Mouse (Mus musculus) midbrain, embryonic 12.5 days (tissue): Measurements from ENCODE around the gene Csk. TPM values are rescaled to one million over a fixed set of nuclear protein-coding genes. Genes with fewer than 3 reads are reported as not detected.
A peak's percentile ranks its signal among the peaks of the same experiment; 100 is the strongest.

Experiments
- ATAC-seq: fragments of 200-750 bp; cut with Nextera tagmentation; 2 replicates; pipeline ENCODE4 v1.8.0; 2017; ENCODE audit warnings: low read depth, moderate TSS enrichment, moderate library complexity; ENCODE audit not compliant: low FRiP score
- H3K27ac ChIP-seq: fragments of 300-500 bp; sonication (generic); replicated peaks from 2 replicates; pipeline ENCODE4 v1.5.1; 2016; ENCODE audit warnings: mild to moderate bottlenecking
- H3K27me3 ChIP-seq: fragments of 300-500 bp; sonication (generic); 2 replicates; pipeline ENCODE4 v1.6.1; 2016; ENCODE audit warnings: mild to moderate bottlenecking
- H3K36me3 ChIP-seq: fragments of 300-500 bp; sonication (generic); 2 replicates; pipeline ENCODE4 v1.6.1; 2016
- H3K4me1 ChIP-seq: fragments of 300-500 bp; sonication (generic); 2 replicates; pipeline ENCODE4 v1.6.1; 2016
- H3K4me2 ChIP-seq: fragments of 300-500 bp; sonication (generic); replicated peaks from 2 replicates; pipeline ENCODE4 v1.6.1; 2016; ENCODE audit warnings: mild to moderate bottlenecking, moderate library complexity
- H3K4me3 ChIP-seq: fragments of 300-500 bp; sonication (generic); 2 replicates; pipeline ENCODE4 v1.5.1; 2016; ENCODE audit warnings: mild to moderate bottlenecking
- H3K9ac ChIP-seq: fragments of 300-500 bp; sonication (generic); replicated peaks from 2 replicates; pipeline ENCODE4 v1.6.1; 2016; ENCODE audit warnings: mild to moderate bottlenecking, moderate library complexity
- H3K9me3 ChIP-seq: fragments of 300-500 bp; sonication (generic); 2 replicates; pipeline ENCODE4 v1.6.1; 2016; ENCODE audit warnings: mild to moderate bottlenecking
- WGBS: fragments of 180-500 bp; shearing (Covaris S2); methylation state at CpG from one replicate; pipeline ENCODE4 v1.1.7; 2016; 5-methylcytosine and 5-hydroxymethylcytosine counted together
- polyA plus RNA-seq: library from polyadenylated mRNA; unstranded; fragments of >200 nt; fragmentation: Nextera tagmentation; extraction: Ambion mirVana; gene quantifications from 2 replicates; pipeline ENCODE4 v1.2.1, GENCODE M21; 2016

The Csk gene
- polyA plus RNA-seq, 1 experiment from 2014 or later, result 40.0 TPM

GRCm38 (mm10) chr9:57597265-57597664 lies 56.2 kb downstream of the Csk start:
- Histone ChIP-seq H3K9me3 (no peaks in the 10 kb centered on the region), H3K27ac (peak overlapping the region; percentile 73), H3K9ac (no peak overlapping the region; the same call in 1 of the 2 replicates), H3K36me3 (peaks cover 13% of the 10 kb centered on the region), H3K4me2 (no peak overlapping the region), H3K27me3 (0 out of 2 replicates have a peak, but pooled peaks cover 7% of the 10 kb centered on the region), H3K4me3 (no peak overlapping the region), H3K4me1 (peaks cover 37% of the 10 kb centered on the region)
- ATAC-seq, result no peak
- WGBS, result 93% methylated on average over 8 of the region's 8 CpGs

GRCm38 (mm10) chr9:57594174-57594509 lies 59.3 kb downstream of the Csk start:
- H3K9ac ChIP-seq, result no peak overlapping the region
- ATAC-seq, result no peak
- no peak overlapping the region for H3K27ac ChIP-seq
- no peak overlapping the region for H3K4me3 ChIP-seq
- 0 out of 2 replicates have a peak, but pooled peaks cover 4% of the 10 kb centered on the region for H3K27me3 ChIP-seq
- peaks cover 25% of the 10 kb centered on the region for H3K4me1 ChIP-seq
- H3K9me3 ChIP-seq, result no peaks in the 10 kb centered on the region
- H3K36me3 ChIP-seq, result peaks cover 17% of the 10 kb centered on the region
- 79% methylated on average over 9 of the region's 9 CpGs for WGBS
- no peak overlapping the region for H3K4me2 ChIP-seq

DNA sequence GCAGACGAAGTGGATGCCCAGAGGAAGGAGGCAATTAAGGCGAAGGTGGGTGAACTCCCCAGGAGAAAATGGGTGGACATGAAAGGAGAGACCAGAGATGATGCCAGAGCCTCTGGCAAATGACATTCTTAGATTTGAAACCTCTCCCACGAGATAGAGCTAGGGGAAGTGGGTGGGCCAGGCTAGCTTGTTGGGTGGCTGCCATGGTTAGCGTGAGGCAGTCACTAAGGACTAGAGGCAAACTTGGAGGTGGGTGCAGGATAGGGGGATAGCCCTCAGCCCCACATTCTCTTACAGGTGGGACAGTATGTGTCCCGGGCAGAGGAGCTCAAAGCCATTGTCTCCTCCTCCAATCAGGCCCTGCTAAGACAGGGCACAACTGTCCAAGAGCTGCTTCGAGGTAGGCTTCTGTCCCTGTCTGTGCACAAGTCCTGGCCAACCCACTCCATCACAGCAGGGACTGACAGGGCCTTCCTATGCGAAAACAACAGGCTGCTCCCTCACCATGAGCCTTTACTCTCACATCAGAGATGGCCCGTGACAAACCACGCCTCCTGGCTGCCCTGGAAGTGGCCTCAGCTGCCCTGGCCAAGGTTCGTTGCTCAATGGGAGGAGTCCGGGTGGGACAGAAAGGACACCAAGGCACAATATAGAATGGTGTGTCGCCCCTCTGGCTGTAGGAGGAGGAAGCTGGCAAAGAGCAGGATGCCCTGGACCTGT lies 59.8 kb downstream of the Csk start:
- Histone ChIP-seq H3K27me3 (0 out of 2 replicates have a peak, but pooled peaks cover 4% of the 10 kb centered on the region), H3K9me3 (no peaks in the 10 kb centered on the region), H3K36me3 (peaks cover 17% of the 10 kb centered on the region), H3K9ac (no peak overlapping the region), H3K4me2 (no peak overlapping the region), H3K27ac (no peak overlapping the region), H3K4me1 (peaks cover 25% of the 10 kb centered on the region), H3K4me3 (no peak overlapping the region)
- 54% methylated on average over 12 of the region's 12 CpGs for WGBS
- ATAC-seq, result no peak

- H3K4me2 ChIP-seq, result peak overlapping the region; percentile 94; the same call in 1 of the 2 replicates
- ATAC-seq, result no peak
- H3K4me3 ChIP-seq, result no peak overlapping the region
- H3K27me3 ChIP-seq, result 0 out of 2 replicates have a peak, but pooled peaks cover 4% of the 10 kb centered on the region
- no peaks in the 10 kb centered on the region for H3K9me3 ChIP-seq
- 30% methylated on average over 5 of the region's 5 CpGs for WGBS
- H3K27ac ChIP-seq, result no peak overlapping the region
- H3K36me3 ChIP-seq, result peaks cover 25% of the 10 kb centered on the region
- peaks cover 13% of the 10 kb centered on the region for H3K4me1 ChIP-seq
- no peak overlapping the region for H3K9ac ChIP-seq
Measured at GRCm38 (mm10) chr9:57590726-57591125, 62.7 kb downstream of the Csk start.

DNA sequence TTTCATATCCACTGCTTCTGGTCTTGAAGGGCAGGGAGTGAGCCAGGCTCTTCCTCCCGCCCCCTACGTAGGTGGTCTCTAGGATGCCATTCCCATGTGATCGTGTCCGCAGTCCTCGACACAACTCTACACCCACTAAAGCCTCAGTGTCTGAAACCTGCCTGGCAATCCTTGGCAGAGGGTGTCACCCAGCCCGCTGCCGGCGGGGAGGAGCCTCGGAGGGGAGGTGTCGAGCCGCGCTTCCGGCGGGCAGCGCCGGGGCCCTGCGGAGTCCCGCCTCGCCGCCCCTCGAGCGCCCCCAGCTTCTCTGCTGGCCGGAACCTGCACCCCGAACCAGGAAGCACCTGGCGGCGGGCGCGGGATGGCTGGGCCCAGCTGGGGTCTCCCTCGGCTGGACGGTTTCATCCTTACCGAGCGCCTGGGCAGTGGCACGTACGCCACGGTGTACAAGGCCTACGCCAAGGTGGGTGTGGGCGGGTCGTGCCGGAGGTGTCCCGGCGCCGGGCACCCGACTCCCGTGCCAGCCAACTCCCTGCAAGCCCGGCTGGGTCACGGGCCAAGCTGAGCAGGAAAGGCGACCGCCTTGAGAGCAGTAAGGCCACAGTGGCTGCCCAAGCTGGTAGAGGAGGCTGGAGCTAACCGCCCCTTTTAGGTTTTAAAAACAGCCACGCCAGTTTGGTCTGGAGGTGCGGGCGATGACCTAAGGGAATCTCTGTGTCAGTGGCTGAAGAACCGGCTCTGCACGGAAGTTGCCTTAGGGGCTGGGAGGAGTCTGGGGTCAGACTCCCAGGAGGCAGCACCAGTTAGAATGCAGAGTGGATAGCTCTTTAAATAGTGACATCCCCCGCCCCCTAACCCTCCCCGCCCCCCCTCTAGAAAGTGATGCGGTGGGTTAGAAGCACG lies 64.0 kb downstream of the Csk start, which contains the start of gene Ulk3:
Gene Ulk3 (plus strand): TSS at position 229 of the 903 bp plus-strand sequence.
- Histone ChIP-seq H3K4me2 (peak within 1 kb of the TSS; percentile 94), H3K27me3 (no peaks in the 10 kb centered on the region), H3K27ac (peak within 1 kb of the TSS; percentile 70), H3K4me3 (peak within 1 kb of the TSS; percentile 80), H3K9ac (peak within 1 kb of the TSS; percentile 86), H3K36me3 (peaks cover 23% of the 10 kb centered on the region), H3K4me1 (peaks cover 13% of the 10 kb centered on the region), H3K9me3 (no peaks in the 10 kb centered on the region)
- peak; percentile 82 for ATAC-seq
- 1% methylated on average over 58 of the region's 58 CpGs for WGBS

GRCm38 (mm10) chr9:57584991-57585390 lies 68.4 kb downstream of the Csk start:
- H3K4me3 ChIP-seq, result no peak overlapping the region
- no peak overlapping the region for H3K27ac ChIP-seq
- H3K9ac ChIP-seq, result no peak overlapping the region
- H3K27me3 ChIP-seq, result no peaks in the 10 kb centered on the region
- H3K36me3 ChIP-seq, result peaks cover 60% of the 10 kb centered on the region
- no peak overlapping the region for H3K4me2 ChIP-seq
- H3K9me3 ChIP-seq, result no peaks in the 10 kb centered on the region
- 85% methylated on average over 3 of the region's 3 CpGs for WGBS
- no peak for ATAC-seq
- peaks cover 8% of the 10 kb centered on the region for H3K4me1 ChIP-seq

- peaks cover 69% of the 10 kb centered on the region for H3K36me3 ChIP-seq
- 84% methylated on average over 6 of the region's 6 CpGs for WGBS
Measured at GRCm38 (mm10) chr9:57577144-57577849, 76.1 kb downstream of the Csk start.

More at GRCm38 (mm10) chr9:57577144-57577849, 76.1 kb downstream of the Csk start:
- H3K4me3 ChIP-seq, result no peak overlapping the region
- H3K27ac ChIP-seq, result no peak overlapping the region
- ATAC-seq, result no peak
- H3K27me3 ChIP-seq, result no peaks in the 10 kb centered on the region
- H3K9me3 ChIP-seq, result no peaks in the 10 kb centered on the region
- no peak overlapping the region for H3K4me2 ChIP-seq
- H3K4me1 ChIP-seq, result no peaks in the 10 kb centered on the region
- H3K9ac ChIP-seq, result no peak overlapping the region

Other genes with a start within 250 kb of the Csk start
- 21.9 and 23.3 TPM in 2 replicates for gene Ppcdc, start 213.5 kb downstream of the Csk start, polyA plus RNA-seq
- gene Scamp5, start 185.6 kb downstream of the Csk start, polyA plus RNA-seq, result 48.6 and 49.8 TPM in 2 replicates
- gene Rpp25, start 149.6 kb downstream of the Csk start, polyA plus RNA-seq, result 13.8 and 17.0 TPM in 2 replicates
- 705 and 706 TPM in 2 replicates for gene Cox5a, start 132.4 kb downstream of the Csk start, polyA plus RNA-seq
- gene Fam219b, start 116.1 kb downstream of the Csk start, polyA plus RNA-seq, result 21.0 TPM in 2 replicates
- 65.7 and 67.3 TPM in 2 replicates for gene Mpi, start 100.9 kb downstream of the Csk start, polyA plus RNA-seq
- 57.6 and 62.6 TPM in 2 replicates for gene Scamp2, start 92.7 kb downstream of the Csk start, polyA plus RNA-seq
- gene Ulk3, start 64.2 kb downstream of the Csk start, polyA plus RNA-seq, result 21.6 and 22.9 TPM in 2 replicates
- 3.7 and 4.8 TPM in 2 replicates for gene Cplx3, start 47.4 kb downstream of the Csk start, polyA plus RNA-seq
- 0.10 TPM in 1 of 2 replicates, not detected in the other for gene Lman1l, start 32.9 kb downstream of the Csk start, polyA plus RNA-seq
- gene Cyp1a2, start 30.1 kb upstream of the Csk start, polyA plus RNA-seq, result not detected in 2 replicates
- not detected in 2 replicates for gene Cyp1a1, start 34.3 kb upstream of the Csk start, polyA plus RNA-seq
- 40.9 and 41.1 TPM in 2 replicates for gene Edc3, start 54.9 kb upstream of the Csk start, polyA plus RNA-seq
- 90.0 and 94.7 TPM in 2 replicates for gene Clk3, start 112.2 kb upstream of the Csk start, polyA plus RNA-seq
- 23.1 and 28.1 TPM in 2 replicates for gene Arid3b, start 183.2 kb upstream of the Csk start, polyA plus RNA-seq